Mouse (Mus musculus): Measurements from ENCODE around the gene Rasgrp3.

GRCm38 (mm10) chr17:75536396-75537049, 100.8 kb downstream of the Rasgrp3 start:
- TF ChIP-seq MAX (IDR thresholded peaks at IDR 0.05; ENCODE audit: low read depth) = no peak
- TF ChIP-seq POLR2AphosphoS2 (IDR thresholded peaks at IDR 0.05; ENCODE audit: insufficient read length, low read depth) = no peak
- no peak for TF ChIP-seq SRF (IDR thresholded peaks at IDR 0.05; ENCODE audit: control insufficient read depth, insufficient read length, low read depth)
- no peak for TF ChIP-seq USF1 (IDR thresholded peaks at IDR 0.05; ENCODE audit: low read depth)
- TF ChIP-seq POLR2A (IDR thresholded peaks at IDR 0.05; ENCODE audit: insufficient read length, low read depth) = no peak
- TF ChIP-seq TCF3 (IDR thresholded peaks at IDR 0.05; ENCODE audit: insufficient read length, low read depth) = no peak
- no peak for TF ChIP-seq TCF12 (IDR thresholded peaks at IDR 0.05; ENCODE audit: insufficient read depth, poor library complexity, severe bottlenecking)
- TF ChIP-seq MYOG (IDR thresholded peaks at IDR 0.05; ENCODE audit: control insufficient read depth in 1 of 3, insufficient read depth in 1 of 3, insufficient read length in 2 of 3, low read depth in 2 of 3) = no peak
